Mouse (Mus musculus): Measurements from ENCODE around the gene Pfdn6.
A peak's percentile ranks its signal among the peaks of the same experiment; 100 is the strongest.

Gene Pfdn6

GRCm38 (mm10) chr17:33940206-33940805, at the start of gene Pfdn6, which contains the start of gene Wdr46:
Pfdn6 (minus strand) TSS chr17:33940343.
Wdr46 (plus strand) TSS chr17:33940660.
- peak; percentile 82 for DNase-seq

- DNase-seq: peak; percentile 71
Measured at GRCm38 (mm10) chr17:33982136-33982535, 42.0 kb upstream of the Pfdn6 start.

- peak; percentile 82 for DNase-seq
Measured at GRCm38 (mm10) chr17:33981192-33981909, 41.2 kb upstream of the Pfdn6 start.

DNA sequence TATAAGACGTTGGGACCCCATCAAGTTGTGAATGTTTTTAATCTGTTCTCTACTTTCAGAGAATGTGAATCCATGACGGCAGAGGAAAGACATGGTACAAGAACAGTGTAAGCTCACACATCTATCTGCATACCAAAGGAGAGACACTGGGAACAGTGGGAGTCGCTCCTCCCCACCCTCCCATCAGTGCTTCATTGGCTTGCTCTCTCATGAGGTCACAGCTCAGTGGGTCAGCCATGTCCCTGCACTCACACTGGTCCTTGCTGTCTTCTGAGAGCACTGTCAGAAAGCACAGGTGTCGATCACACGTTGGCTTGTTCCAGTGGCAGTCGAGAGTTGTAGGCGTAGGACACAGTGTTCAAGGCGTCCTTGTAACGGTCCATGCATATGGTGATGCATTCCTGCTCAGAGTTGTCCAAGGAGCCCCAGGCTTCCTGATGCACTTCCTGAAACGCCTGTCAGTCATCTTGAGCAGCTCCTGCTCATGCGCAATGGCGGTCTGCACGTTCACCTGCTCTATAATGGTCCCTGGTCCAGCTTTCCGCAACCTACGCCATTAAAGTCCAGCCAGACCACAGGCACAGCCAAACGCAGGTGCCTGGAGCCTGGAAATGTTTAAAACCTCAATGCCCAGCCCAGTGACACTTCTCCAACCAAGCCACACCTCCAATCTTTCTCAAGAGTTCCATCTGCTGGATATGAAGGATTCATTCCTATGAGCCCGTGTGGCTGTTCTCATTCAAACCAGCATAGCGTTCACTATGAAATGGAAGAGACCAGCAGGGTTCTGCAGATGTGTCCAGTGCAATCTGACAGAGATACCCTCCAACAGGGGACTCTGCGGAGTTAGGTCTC, 40.3 kb upstream of the Pfdn6 start:
- no peak for DNase-seq

- no peak for DNase-seq
Measured at GRCm38 (mm10) chr17:33979512-33980050, 39.4 kb upstream of the Pfdn6 start.

DNA sequence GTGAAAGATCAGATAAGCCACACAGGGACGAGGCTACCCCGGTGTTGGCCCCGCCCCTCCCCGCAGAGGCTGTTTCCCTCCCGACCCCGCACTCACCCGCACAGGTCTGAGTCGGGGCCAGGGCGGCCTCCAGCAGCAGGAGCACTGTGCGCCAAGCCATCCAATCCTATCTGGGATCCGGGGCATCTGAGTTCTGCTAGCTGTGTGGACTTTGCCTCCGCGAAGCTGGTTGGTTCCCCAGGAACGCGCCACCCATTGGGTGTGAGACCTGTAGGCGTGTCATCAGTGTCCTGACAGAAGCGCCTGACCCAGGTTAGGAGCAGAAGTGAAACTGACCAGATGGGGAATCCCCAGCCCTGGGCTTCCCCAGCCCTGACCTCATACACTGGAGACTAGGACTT, 38.5 kb upstream of the Pfdn6 start:
- no peak for DNase-seq

DNA sequence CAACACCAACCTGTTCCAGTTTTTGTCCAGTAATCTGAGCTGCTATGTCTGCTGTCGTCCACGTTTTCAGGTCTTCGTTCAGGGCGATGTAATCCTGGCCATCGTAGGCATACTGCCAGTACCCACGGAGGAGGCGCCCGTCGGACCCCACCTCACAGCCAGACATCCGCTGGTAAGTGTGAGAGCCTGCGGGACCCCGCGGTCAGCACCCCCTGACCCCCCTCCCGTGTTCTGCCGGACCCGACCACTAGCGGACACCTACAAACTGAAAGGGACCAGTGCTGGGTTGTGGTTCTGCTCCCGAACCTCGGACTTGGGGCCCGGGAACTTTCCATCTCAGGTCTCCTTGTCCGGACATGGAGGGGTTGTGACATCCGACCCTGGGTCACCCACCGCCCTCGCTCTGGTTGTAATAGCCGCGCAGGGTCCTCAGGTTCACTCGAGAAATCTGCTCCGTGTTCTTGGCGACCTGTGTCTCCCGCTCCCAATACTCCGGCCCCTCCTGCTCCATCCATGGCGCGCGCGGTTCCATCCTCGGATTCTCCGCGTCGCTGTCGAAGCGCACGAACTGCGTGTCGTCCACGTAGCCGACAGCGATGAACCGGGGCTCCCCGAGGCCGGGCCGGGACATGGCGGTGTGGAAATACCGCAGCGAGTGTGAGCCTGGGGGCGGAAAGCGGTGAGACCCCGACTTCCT, 37.9 kb upstream of the Pfdn6 start:
- DNase-seq: no peak

GRCm38 (mm10) chr17:33973572-33973971, 33.4 kb upstream of the Pfdn6 start:
- DNase-seq: no peak

DNA sequence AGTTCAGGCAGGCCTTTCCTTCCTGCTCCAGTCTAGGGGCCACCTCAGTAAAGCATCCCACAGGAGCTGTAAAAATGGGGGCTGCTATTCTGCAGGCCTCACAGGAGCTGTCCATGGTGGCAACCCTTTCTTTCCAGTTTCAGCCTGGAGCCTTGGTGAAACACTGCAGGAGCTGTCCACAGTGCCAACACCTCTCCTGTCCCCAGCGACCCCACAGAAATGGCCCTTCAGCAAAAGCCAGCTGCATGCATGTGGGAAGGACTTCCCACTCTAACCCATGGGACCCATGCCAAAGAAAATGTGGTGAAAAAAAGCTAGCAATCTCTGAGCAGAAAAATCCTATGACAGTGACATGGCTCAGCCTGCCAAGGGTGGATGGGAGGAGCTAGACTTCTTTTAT, 32.5 kb upstream of the Pfdn6 start:
- DNase-seq: no peak

DNA sequence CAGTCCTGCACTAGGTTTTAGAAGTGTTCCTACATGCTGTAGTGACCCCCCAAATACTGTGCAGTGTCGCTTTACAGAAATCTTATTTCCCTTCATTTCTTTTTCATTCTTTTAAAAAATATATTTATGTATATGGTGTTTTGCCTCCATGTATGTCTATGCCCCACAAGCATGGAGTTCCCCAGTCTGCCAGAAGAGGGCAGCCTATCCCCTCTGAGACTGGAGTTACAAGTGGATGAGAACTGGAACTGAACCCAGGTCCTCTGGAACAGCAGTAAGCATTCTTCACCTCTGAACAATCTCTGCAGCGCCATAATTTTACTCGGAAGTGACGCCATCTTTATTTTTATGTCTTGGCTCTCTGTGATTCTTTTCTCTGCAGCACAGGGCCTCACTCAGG, 29.3 kb upstream of the Pfdn6 start:
- no peak for DNase-seq

DNA sequence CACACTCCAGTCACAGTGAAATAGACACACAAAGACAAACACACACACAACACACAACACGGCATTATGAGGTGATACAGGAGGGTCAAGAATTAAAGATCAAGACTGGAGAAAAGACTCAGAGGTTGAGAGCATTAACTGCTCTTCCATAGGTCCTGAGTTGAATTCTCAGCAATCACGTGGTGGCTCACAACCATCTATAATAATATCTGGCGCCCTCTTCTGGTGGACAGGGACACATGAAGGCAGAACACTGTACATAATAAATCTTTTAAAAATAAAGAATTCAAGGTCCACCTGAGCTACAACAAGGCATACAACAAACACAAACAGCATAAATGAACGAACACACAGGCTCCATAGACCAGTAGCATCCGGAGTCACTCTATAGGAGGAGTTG, 28.8 kb upstream of the Pfdn6 start:
- no peak for DNase-seq

DNA sequence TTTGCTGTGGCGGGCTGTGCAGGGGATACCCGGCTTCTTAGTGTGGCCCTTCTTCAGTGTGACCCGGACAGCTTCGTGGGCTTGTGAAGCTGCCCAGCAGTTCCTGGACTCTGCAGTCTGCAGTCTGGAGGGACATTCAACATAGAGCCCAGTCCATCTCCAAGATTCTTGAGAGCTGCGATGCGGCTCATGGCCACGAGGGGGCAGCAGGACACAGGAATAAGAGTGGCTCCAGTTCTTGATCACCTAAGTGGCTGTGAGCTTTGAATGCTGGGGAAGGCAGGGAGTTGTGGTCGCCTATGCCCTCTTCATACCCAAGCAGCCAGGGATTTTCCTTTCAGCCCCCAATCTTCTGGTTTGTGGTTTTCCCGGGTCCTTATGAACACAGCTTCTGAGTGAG, 28.3 kb upstream of the Pfdn6 start:
- DNase-seq: peak; percentile 78

GRCm38 (mm10) chr17:33965846-33966550, 25.9 kb upstream of the Pfdn6 start:
- DNase-seq: no peak

DNA sequence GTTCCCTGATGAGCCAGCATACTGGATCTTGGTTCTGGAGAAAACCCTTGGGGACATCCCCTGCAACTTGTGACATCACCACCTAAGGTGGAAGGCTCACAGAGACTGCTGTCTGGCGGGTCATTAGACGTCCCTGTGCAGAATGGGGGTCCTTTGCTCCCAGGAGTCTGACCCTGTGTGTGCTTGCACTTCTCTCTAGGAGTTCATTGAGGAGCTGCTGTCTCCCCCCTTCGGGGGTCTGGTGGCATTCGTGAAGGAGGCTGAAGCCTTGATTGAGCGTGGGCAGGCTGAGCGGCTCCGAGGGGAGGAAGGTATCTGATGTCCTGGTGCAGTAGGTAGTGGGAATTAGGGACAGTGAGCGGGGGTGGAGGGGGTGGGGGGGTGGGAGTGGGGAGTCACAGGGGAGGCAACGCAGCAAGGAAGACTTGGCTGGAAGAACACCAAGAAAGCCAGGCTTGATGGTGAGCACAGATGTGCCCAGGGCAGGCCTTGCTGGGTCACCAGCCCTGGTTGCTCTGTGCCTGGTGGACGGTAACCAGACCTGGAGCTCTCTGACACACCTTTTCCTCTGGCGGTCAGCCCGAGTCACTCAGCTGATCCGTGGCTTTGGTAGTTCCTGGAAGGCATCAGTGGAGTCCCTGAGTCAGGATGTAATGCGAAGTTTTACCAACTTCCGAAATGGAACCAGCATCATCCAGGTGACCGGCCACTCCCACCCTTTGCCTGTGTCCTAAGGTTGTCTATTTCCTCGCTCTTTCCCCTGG, 25.1 kb upstream of the Pfdn6 start:
- no peak for DNase-seq

- DNase-seq: no peak
Measured at GRCm38 (mm10) chr17:33962876-33963275, 22.7 kb upstream of the Pfdn6 start.

DNA sequence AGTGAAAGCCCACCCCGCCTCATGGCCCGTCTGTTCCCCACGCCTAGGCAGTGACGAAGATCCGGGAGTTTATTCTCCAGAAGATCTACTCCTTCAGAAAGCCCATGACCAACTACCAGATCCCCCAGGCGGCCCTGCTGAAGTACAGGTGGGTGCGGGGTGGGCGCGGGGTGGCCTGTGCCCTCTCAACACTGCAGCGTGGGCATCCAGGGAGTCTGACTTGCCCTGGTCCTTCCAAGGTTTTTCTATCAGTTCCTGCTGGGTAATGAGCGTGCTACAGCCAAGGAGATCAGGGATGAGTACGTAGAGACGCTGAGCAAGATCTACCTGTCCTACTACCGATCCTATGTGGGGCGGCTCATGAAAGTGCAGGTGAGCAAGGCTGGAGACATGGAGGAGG, 19.8 kb upstream of the Pfdn6 start:
- DNase-seq: no peak

GRCm38 (mm10) chr17:33959135-33959534, 19.0 kb upstream of the Pfdn6 start:
- DNase-seq: no peak

DNA sequence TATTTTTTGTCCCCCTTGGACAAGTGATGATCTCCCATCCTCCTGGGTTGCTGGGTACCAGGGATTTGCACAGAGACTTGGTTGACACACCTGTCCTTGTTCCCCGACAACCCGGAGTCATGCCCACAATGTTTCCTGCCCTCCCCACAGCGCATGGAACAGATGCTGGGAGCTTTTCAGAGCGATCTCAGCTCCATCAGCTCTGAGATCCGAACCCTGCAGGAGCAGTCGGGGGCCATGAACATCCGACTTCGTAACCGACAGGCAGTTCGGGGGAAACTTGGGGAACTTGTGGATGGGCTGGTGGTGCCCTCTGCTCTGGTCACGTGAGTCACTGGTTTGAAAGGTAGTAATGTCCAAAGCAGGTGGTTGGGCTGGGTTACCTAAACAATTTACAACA, 18.3 kb upstream of the Pfdn6 start:
- no peak for DNase-seq

- DNase-seq: no peak
Measured at GRCm38 (mm10) chr17:33957493-33957892, 17.4 kb upstream of the Pfdn6 start.

GRCm38 (mm10) chr17:33956336-33956735, 16.2 kb upstream of the Pfdn6 start:
- DNase-seq: no peak

- peak; percentile 91 for DNase-seq
Measured at GRCm38 (mm10) chr17:33955555-33956214, 15.5 kb upstream of the Pfdn6 start, which contains the start of the genes Vps52 and Rps18. Vps52 (plus strand) TSS chr17:33955812. Rps18 (minus strand) TSS chr17:33956001.
